Mouse (Mus musculus): Measurements from ENCODE around the gene Ccl6.

DNA sequence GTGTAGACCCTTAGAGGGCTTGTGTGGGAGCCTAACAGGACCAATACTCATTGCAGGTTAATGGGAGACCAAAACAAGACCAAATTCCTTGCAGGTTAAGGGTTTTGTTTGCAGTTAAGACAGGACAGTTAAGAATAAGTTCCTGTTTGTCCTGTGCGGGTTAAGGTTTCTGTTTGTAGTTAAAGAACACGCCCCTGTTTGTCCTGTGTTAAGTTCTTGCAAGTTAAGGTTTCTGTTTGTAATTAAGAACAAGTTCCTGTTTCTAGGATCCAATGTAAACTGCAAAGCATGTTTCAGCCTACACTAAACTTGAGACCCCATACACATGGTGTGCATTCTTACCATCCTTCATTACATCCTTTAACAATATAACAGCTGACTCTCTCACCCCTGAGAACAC is 22.7 kb downstream of the Ccl6 start:
- no peak for TF ChIP-seq CTCF (IDR thresholded peaks at IDR 0.05; ENCODE audit: low read depth, low read length)
- no peak for TF ChIP-seq POLR2A (IDR thresholded peaks at IDR 0.05; ENCODE audit: extremely low read depth, insufficient read depth, low read length)
